Mouse (Mus musculus) kidney, adult 11 months (tissue): ENCODE results near the gene Prss37.
A peak's percentile ranks its signal among the peaks of the same experiment; 100 is the strongest.

ENCODE experiments used
- DNase-seq: peaks from one replicate; pipeline ENCODE4 v3.0.0; 2022

Prss37 gene

DNA sequence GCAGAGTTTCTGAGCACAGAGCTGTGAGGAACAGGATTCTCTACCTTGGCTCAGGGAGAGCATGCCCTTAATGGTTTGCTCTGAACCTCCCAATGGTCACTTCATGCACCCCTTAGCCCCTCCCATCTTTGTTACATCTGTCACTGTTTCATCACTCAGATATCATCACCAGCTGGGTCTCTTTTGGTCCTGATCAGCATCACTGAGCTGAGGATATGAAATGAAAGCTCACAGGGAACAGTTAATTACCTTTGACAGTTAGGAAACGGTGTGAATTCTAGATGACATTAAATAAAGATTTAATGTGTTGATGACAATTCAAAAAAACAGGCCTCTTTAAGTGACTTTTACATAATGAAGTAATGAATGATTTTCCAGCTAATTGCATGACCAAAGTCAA lies at the start of gene Prss37:
Gene Prss37 (minus strand): TSS at position 101 of the 400 bp plus-strand sequence.
- no peak for DNase-seq

DNA sequence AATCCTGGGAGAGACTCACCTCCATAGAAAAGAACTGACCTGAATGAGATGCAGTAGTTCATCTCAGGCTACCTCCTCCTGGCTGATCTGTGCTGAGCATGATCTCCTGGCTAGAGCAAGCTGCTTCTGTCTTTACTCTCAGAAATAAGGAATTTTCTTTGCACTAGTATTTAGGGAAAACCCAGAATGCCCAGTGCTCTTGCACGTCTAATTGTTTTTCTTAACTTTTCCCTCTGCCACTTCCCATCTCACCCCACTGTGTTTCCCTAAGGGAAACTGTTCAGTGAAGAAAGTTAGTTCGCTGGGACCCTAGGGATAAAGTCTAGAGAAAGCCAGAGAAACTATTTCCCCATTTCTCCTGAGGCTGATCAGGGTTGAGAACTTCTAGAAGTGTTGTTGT lies 35.6 kb upstream of the Prss37 start, which contains the start of gene Olfr461:
Gene Olfr461 (minus strand): TSS at position 101 of the 400 bp plus-strand sequence.
- DNase-seq, result no peak

DNA sequence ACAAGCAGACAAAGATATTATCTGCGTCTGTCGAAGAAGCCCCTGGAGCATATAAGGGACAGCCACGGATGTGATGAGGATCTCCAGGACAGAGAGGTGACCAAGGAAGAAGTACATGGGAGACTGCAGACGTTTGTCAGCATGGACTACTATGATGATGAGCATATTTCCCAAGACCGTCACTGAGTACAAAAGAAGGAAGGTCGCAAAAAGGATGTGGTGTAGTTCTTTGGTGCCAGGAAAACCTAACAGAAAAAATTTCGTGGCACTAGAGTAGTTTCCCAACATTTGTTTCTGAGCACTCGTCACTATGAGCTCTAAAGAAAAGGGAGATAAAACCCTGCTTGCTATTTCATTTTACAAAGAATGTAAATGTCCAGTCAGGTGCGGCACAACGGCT lies 25.4 kb upstream of the Prss37 start:
- DNase-seq, result no peak

DNA sequence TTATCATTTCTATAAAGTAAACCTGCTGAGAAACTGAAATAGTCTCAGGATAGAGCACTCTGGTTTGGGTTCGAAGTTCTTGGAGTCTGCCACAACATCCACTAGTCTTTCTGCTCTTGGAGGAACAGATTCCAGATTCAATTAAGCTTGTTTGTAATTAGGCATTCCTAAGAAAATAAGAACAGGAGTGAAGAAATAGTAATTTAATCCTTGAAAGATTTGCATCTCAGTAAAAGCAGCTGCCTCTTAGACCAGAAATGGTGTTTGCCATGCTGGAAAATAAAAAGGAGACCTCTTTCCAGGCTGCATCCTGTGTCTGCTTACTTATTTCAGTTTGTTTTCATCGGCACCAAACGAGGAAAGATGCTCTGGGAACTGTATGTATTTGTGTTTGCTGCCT lies 26.1 kb downstream of the Prss37 start, which contains the start of gene Tas2r108:
Gene Tas2r108 (plus strand): TSS at position 301 of the 400 bp plus-strand sequence.
- DNase-seq, result no peak

DNA sequence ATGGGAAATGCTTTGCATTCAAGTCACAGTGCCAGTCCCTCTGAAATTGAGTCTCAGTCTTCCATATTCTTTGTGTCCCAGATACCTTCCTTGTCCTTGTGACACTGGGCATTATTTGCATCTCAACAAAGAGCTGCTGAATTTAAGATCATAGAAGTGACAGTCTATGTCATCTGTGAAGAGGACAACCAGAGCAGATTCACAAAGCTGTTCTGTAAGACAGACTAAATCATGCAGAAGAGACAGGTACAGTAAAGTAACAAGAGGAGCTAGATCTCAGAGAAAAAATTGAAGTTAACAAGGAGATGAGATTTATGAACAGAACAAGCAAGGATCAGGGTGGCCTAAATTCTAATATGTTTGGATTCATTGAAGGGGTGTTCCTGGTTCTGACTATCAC lies 28.4 kb downstream of the Prss37 start, which contains the start of gene Tas2r137:
Gene Tas2r137 (plus strand): TSS at position 301 of the 400 bp plus-strand sequence.
- DNase-seq, result no peak

DNA sequence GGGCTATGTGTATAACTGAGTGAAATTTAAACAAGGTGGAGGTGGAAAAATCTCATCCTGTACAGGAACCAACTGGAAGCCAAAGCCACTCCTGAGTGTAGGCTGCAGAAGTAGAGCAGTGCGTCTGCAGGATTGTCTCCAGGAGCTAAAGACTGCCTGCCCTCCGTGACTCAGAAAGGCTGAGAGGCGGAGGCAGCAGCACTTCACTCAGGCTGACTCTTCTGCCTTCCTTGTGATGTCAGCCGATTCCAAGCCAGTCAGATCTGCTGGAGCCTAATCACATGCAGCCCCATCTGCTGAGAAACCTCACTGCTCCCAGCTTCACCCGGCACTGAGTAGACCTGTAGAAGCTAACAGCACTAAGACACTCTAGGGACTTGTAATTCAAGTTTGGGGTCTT lies 37.0 kb downstream of the Prss37 start:
- DNase-seq, result no peak

DNA sequence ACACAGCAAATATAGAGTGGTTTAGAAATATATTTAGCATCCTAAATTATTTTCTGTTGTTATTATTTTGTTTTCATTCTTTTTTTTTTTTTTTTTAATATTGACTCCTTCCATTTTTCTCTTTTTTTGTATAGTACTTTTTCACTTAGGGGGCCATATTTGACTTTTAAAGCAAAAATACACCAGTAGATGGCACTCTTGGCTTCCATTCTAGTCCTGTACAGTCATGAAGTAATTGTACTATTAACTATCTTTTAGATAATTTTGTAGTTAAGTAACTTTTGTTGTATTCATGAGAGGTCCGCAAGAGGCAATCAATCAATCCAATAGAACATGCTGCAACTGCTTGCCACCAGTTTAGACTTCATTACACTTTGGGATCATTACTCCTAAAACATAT lies 39.6 kb downstream of the Prss37 start:
- DNase-seq, result no peak

DNA sequence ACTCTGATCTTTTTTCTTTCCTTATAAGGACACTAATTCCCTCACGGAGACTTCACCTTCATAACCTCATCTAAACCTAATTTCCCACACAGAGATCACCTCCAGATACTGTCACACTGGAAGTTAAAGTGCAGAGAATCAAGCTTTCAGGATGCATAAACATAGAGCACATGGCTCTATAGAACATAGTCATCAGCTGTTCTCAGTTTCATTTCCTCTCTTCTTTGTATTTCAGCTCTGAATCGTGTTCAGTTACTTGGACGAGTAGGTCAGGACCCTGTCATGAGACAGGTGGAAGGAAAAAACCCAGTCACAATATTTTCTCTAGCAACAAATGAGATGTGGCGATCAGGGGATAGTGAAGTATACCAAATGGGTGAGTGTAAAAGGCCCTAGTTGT lies 43.2 kb downstream of the Prss37 start:
- no peak for DNase-seq

DNA sequence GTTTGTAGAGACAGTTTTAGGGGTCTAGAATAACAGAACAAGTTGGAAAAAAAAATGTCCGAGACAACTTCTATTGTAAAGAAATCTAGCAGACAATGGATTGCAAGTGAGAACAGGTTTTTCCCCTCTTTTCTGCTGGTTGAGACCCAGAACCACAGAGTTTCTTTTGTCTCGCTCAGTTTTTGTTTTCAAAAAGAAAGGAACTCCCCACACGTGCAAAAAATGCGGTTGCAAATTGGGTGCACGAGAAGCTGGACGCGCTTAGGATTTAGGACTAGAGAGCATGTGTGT lies 47.6 kb downstream of the Prss37 start:
- no peak for DNase-seq

DNA sequence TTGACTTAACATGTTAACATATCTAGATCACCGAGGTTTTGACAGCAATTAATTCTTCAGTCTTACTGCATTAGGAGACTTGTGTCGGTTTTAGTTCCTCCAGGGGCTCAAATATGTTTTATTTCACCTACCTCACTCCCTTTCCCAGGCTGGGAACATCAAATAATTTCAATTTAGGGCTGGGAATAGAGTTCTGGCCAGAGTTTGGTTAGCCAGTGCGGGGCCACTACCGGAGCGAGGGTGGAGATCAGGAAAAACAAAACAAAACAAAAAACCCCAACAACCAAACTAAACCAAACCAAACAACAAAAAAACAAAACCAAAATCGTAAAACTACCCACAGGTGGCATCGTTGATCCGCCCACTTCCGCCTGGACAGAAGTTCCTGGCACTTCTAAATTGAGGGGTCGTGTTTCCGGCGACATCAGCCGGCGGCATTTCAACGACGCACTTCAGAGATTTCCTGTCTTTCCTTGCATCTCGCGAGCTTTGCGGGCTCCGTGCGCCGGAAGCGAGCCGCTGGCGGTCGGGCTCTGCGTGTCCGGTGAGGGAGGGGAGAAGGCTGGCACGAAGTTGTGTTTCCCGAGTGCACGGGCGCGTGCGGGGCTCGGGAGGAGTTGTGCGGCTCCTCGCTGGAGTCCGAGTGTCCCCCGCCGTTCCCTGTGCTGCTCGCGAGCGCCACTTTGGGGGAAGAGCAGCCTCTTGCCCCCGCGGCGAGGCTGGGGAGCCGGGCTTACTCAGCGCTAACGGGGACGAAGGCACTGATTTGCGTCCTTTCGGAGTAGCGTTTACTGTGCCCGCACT lies 48.2 kb downstream of the Prss37 start, which contains the start of gene Ssbp1:
Gene Ssbp1 (plus strand): TSS at position 437 of the 804 bp plus-strand sequence.
- DNase-seq, result peak; percentile 89

DNA sequence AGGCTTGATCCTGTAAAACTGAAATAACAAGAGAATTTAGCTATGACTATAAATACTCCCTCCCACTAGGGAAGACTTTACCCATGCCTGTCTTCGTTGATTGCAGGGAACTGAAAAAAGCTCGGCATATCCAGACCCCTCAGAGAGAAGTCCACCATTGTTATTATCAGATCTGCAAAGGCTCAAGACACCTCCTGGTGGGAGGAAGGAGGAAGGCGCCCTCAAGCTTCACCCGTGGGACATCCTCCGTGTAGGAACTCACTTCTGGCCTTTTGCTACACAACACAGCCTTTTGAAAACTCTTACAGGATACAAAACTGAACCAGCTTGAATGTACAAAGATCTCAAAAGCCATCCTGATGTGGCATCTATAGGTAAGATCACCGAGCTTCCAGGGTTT lies 53.6 kb downstream of the Prss37 start:
- DNase-seq, result no peak
